Mouse (Mus musculus): ENCODE measurements around the gene Olfr461. TPM values are rescaled to one million over a fixed set of nuclear protein-coding genes. Genes with fewer than 3 reads are reported as not detected.
"Not testable (repeated sequence)": the region's sequence is repeated elsewhere in the genome, so short reads cannot be mapped to it uniquely, and the experiment has no call there.

Olfr461 gene
- not detected in 2 replicates for total RNA-seq (2012; rRNA removed)
- total RNA-seq (2014; rRNA removed): not detected in 2 replicates
- polyA plus RNA-seq (2012; ENCODE audit: insufficient read length, low read depth): not detected in 2 replicates

GRCm38 (mm10) chr6:40554950-40555349 lies at the start of gene Olfr461:
Olfr461 (minus strand) TSS chr6:40555050.
- in situ Hi-C loops (cut with MboI; ENCODE audit: low pct_ligation_motif_present, low pct_unique_long_range_greater_than_20kb, low sequenced_read_pairs): no loop called here
- no peaks in the 10 kb centered on the region for H3K27me3 ChIP-seq (replicated peaks)
- dilution Hi-C loops (cut with MboI; ENCODE audit: extremely low pct_ligation_motif_present, extremely low pct_unique_long_range_greater_than_20kb, low sequenced_read_pairs): no loop called here
- H3K36me3 ChIP-seq (replicated peaks in 1 of 2; ENCODE audit: control insufficient read depth in 1 of 2, insufficient read depth in 1 of 2, low read length in 1 of 2): no peaks in the 10 kb centered on the region
- no peak for DNase-seq (ENCODE audit: extremely low read depth)
- TF ChIP-seq JUN (IDR thresholded peaks at IDR 0.05; ENCODE audit: insufficient read depth, low read depth, low read length) (no peak), CTCF (conservative IDR thresholded peaks at IDR 0.05 in 1 of 2, IDR thresholded peaks at IDR 0.05 in 1 of 2; ENCODE audit: low read depth in 2 of 2, low read length in 2 of 2) (no peak)
- H3K9ac ChIP-seq (ENCODE audit: insufficient read depth, low read depth): no peak within 1 kb of the TSS
- no peaks in the 10 kb centered on the region for H3K9me3 ChIP-seq (replicated peaks; ENCODE audit: low read length)
- no peak within 1 kb of the TSS for H3K4me3 ChIP-seq (replicated peaks in 1 of 3; ENCODE audit: low read depth in 2 of 3, low read length in 2 of 3, poor library complexity in 1 of 3)
- no peaks in the 10 kb centered on the region for H3K79me2 ChIP-seq (replicated peaks; ENCODE audit: control insufficient read depth, extremely low read depth, insufficient read depth, poor library complexity, severe bottlenecking)
- H3K4me2 ChIP-seq (ENCODE audit: insufficient read depth, low read depth, poor library complexity, severe bottlenecking): no peak within 1 kb of the TSS
- H3K27ac ChIP-seq (ENCODE audit: insufficient read depth, low read depth): no peak within 1 kb of the TSS
- H3K4me1 ChIP-seq (ENCODE audit: control insufficient read depth in 1 of 2, insufficient read depth in 2 of 2): no peaks in the 10 kb centered on the region

- H3K4me3 ChIP-seq (replicated peaks in 1 of 3; ENCODE audit: low read depth in 2 of 3, low read length in 2 of 3, poor library complexity in 1 of 3); dilution Hi-C loops (cut with MboI; ENCODE audit: extremely low pct_ligation_motif_present, extremely low pct_unique_long_range_greater_than_20kb, low sequenced_read_pairs); H3K9ac ChIP-seq (ENCODE audit: insufficient read depth, low read depth); DNase-seq (ENCODE audit: extremely low read depth); H3K27me3 ChIP-seq (replicated peaks); H3K79me2 ChIP-seq (replicated peaks; ENCODE audit: control insufficient read depth, extremely low read depth, insufficient read depth, poor library complexity, severe bottlenecking); H3K9me3 ChIP-seq (replicated peaks; ENCODE audit: low read length); H3K36me3 ChIP-seq (replicated peaks in 1 of 2; ENCODE audit: control insufficient read depth in 1 of 2, insufficient read depth in 1 of 2, low read length in 1 of 2); H3K4me2 ChIP-seq (ENCODE audit: insufficient read depth, low read depth, poor library complexity, severe bottlenecking); H3K27ac ChIP-seq (ENCODE audit: insufficient read depth, low read depth); in situ Hi-C loops (cut with MboI; ENCODE audit: low pct_ligation_motif_present, low pct_unique_long_range_greater_than_20kb, low sequenced_read_pairs): not testable (repeated sequence)
- peaks cover 5 to 16% of the 10 kb centered on the region in 2 experiments for H3K4me1 ChIP-seq (ENCODE audit: control insufficient read depth in 1 of 2, insufficient read depth in 2 of 2)
These were observed 43.7 kb upstream of the Olfr461 start for GRCm38 (mm10) chr6:40598546-40598945.

GRCm38 (mm10) chr6:40594804-40595550 lies 40.1 kb upstream of the Olfr461 start:
- Histone ChIP-seq H3K9me3 (replicated peaks; ENCODE audit: low read length) (no peaks in the 10 kb centered on the region), H3K27ac (ENCODE audit: insufficient read depth, low read depth) (no peak overlapping the region; the same call in 1 of the 2 replicates), H3K4me1 (ENCODE audit: control insufficient read depth in 1 of 2, insufficient read depth in 2 of 2) (peaks cover 5 to 16% of the 10 kb centered on the region in 2 experiments), H3K27me3 (replicated peaks) (no peaks in the 10 kb centered on the region), H3K9ac (ENCODE audit: insufficient read depth, low read depth) (no peak overlapping the region; the same call in 1 of the 2 replicates), H3K79me2 (replicated peaks; ENCODE audit: control insufficient read depth, extremely low read depth, insufficient read depth, poor library complexity, severe bottlenecking) (no peaks in the 10 kb centered on the region), H3K4me2 (ENCODE audit: insufficient read depth, low read depth, poor library complexity, severe bottlenecking) (peak overlapping the region; percentile 44; the same call in 1 of the 2 replicates), H3K4me3 (replicated peaks in 1 of 3; ENCODE audit: low read depth in 2 of 3, low read length in 2 of 3, poor library complexity in 1 of 3) (no peak overlapping the region), H3K36me3 (replicated peaks in 1 of 2; ENCODE audit: control insufficient read depth in 1 of 2, insufficient read depth in 1 of 2, low read length in 1 of 2) (no peaks in the 10 kb centered on the region)
- DNase-seq (ENCODE audit: extremely low read depth): peak; percentile 52
- dilution Hi-C loops (cut with MboI; ENCODE audit: extremely low pct_ligation_motif_present, extremely low pct_unique_long_range_greater_than_20kb, low sequenced_read_pairs) (no loop called here), in situ Hi-C loops (cut with MboI; ENCODE audit: low pct_ligation_motif_present, low pct_unique_long_range_greater_than_20kb, low sequenced_read_pairs) (no loop called here)
- TF ChIP-seq ZC3H11A (IDR thresholded peaks at IDR 0.05; ENCODE audit: low read depth, low read length): no peak
- peak; percentile 55; the same call in 1 of the 2 replicates for TF ChIP-seq MAZ (IDR thresholded peaks at IDR 0.05; ENCODE audit: low read depth, low read length)
- no peak for TF ChIP-seq MAFK (IDR thresholded peaks at IDR 0.05; ENCODE audit: insufficient replicate concordance, low read length)
- peak; percentile 51; the same call in 1 of the 2 replicates for TF ChIP-seq TCF12 (IDR thresholded peaks at IDR 0.05; ENCODE audit: low read depth, low read length)
- TF ChIP-seq E2F4 (IDR thresholded peaks at IDR 0.05; ENCODE audit: insufficient replicate concordance, low read depth, low read length): 0 out of 2 replicates have a peak, but pooled peaks have one; percentile 33
- no peak for TF ChIP-seq ZKSCAN1 (IDR thresholded peaks at IDR 0.05; ENCODE audit: borderline replicate concordance, low read depth, low read length)
- TF ChIP-seq RCOR1 (conservative IDR thresholded peaks at IDR 0.05; ENCODE audit: low read depth, low read length): no peak; the same call in 1 of the 2 replicates
- no peak for TF ChIP-seq RAD21 (IDR thresholded peaks at IDR 0.05; ENCODE audit: low read depth, low read length)
- peak; percentile 5; the same call in 1 of the 2 replicates for TF ChIP-seq USF1 (IDR thresholded peaks at IDR 0.05; ENCODE audit: low read depth, low read length)
- TF ChIP-seq GABPA (IDR thresholded peaks at IDR 0.05; ENCODE audit: insufficient replicate concordance, low read depth, low read length): no peak
- TF ChIP-seq CHD2 (IDR thresholded peaks at IDR 0.05; ENCODE audit: low read length): no peak; the same call in 1 of the 2 replicates
- TF ChIP-seq PAX5 (IDR thresholded peaks at IDR 0.05; ENCODE audit: low read length): no peak
- TF ChIP-seq ETS1 (conservative IDR thresholded peaks at IDR 0.05; ENCODE audit: low read depth, low read length): peak; percentile 44; the same call in 1 of the 2 replicates
- TF ChIP-seq MEF2A (IDR thresholded peaks at IDR 0.05; ENCODE audit: borderline replicate concordance, low read depth, low read length): peak; percentile 38; the same call in 1 of the 2 replicates
- no peak for TF ChIP-seq NRF1 (IDR thresholded peaks at IDR 0.05; ENCODE audit: low read depth, low read length)
- TF ChIP-seq JUND (conservative IDR thresholded peaks at IDR 0.05; ENCODE audit: low read depth, low read length): peak; percentile 39; the same call in 1 of the 2 replicates
- no peak for TF ChIP-seq MYC (IDR thresholded peaks at IDR 0.05; ENCODE audit: low read depth, low read length)
- TF ChIP-seq IRF4 (IDR thresholded peaks at IDR 0.05; ENCODE audit: low read depth, low read length): peak; percentile 83
- no peak for TF ChIP-seq UBTF (IDR thresholded peaks at IDR 0.05; ENCODE audit: low read depth, low read length)
- no peak for TF ChIP-seq MXI1 (IDR thresholded peaks at IDR 0.05; ENCODE audit: low read depth, low read length)
- no peak for TF ChIP-seq NELFE (IDR thresholded peaks at IDR 0.05; ENCODE audit: low read depth, low read length)
